Mouse (Mus musculus): Measurements from ENCODE around the gene Cyth1.

Cyth1 gene

GRCm38 (mm10) chr11:118200834-118201830 lies 47.3 kb downstream of the Cyth1 start:
- no peak for DNase-seq (ENCODE audit: low read depth, low spot score)

- DNase-seq (ENCODE audit: low read depth, low spot score) = no peak
These were observed 50.1 kb downstream of the Cyth1 start for GRCm38 (mm10) chr11:118198296-118198600.

GRCm38 (mm10) chr11:118197508-118198295 lies 50.7 kb downstream of the Cyth1 start:
- DNase-seq (ENCODE audit: low read depth, low spot score) = no peak

- no peak for DNase-seq (ENCODE audit: low read depth, low spot score)
These were observed 51.5 kb downstream of the Cyth1 start for GRCm38 (mm10) chr11:118196824-118197388.

GRCm38 (mm10) chr11:118193390-118194147 lies 54.8 kb downstream of the Cyth1 start:
- no peak for DNase-seq (ENCODE audit: low read depth, low spot score)

GRCm38 (mm10) chr11:118192973-118193372 lies 55.4 kb downstream of the Cyth1 start:
- DNase-seq (ENCODE audit: low read depth, low spot score) = no peak

- no peak for DNase-seq (ENCODE audit: low read depth, low spot score)
These were observed 65.6 kb downstream of the Cyth1 start for GRCm38 (mm10) chr11:118182768-118183167.

GRCm38 (mm10) chr11:118182353-118182752 lies 66.0 kb downstream of the Cyth1 start:
- DNase-seq (ENCODE audit: low read depth, low spot score) = no peak

GRCm38 (mm10) chr11:118180199-118180598 lies 68.2 kb downstream of the Cyth1 start:
- peak; percentile 42 for DNase-seq (ENCODE audit: low read depth, low spot score)

GRCm38 (mm10) chr11:118178236-118178635 lies 70.2 kb downstream of the Cyth1 start:
- DNase-seq (ENCODE audit: low read depth, low spot score) = no peak

GRCm38 (mm10) chr11:118174752-118175151 lies 73.6 kb downstream of the Cyth1 start:
- DNase-seq (ENCODE audit: low read depth, low spot score) = no peak

- no peak for DNase-seq (ENCODE audit: low read depth, low spot score)
These were observed 75.6 kb downstream of the Cyth1 start for GRCm38 (mm10) chr11:118172768-118173167.

GRCm38 (mm10) chr11:118170333-118170732 lies 78.1 kb downstream of the Cyth1 start:
- DNase-seq (ENCODE audit: low read depth, low spot score) = no peak

GRCm38 (mm10) chr11:118168714-118169113 lies 79.7 kb downstream of the Cyth1 start:
- no peak for DNase-seq (ENCODE audit: low read depth, low spot score)

GRCm38 (mm10) chr11:118166626-118167025 lies 81.8 kb downstream of the Cyth1 start:
- no peak for DNase-seq (ENCODE audit: low read depth, low spot score)

- no peak for DNase-seq (ENCODE audit: low read depth, low spot score)
These were observed 82.7 kb downstream of the Cyth1 start for GRCm38 (mm10) chr11:118165681-118166080.

- no peak for DNase-seq (ENCODE audit: low read depth, low spot score)
These were observed 83.8 kb downstream of the Cyth1 start for GRCm38 (mm10) chr11:118164566-118164965.

- DNase-seq (ENCODE audit: low read depth, low spot score) = no peak
These were observed 86.1 kb downstream of the Cyth1 start for GRCm38 (mm10) chr11:118162245-118162644.

GRCm38 (mm10) chr11:118161240-118161639 lies 87.2 kb downstream of the Cyth1 start:
- no peak for DNase-seq (ENCODE audit: low read depth, low spot score)

GRCm38 (mm10) chr11:118160763-118161162 lies 87.6 kb downstream of the Cyth1 start:
- DNase-seq (ENCODE audit: low read depth, low spot score) = no peak

- DNase-seq (ENCODE audit: low read depth, low spot score) = no peak
These were observed 89.6 kb downstream of the Cyth1 start for GRCm38 (mm10) chr11:118158753-118159152.

Data from CD4-positive, CD25-positive, alpha-beta regulatory T cell, adult 2 months (primary cell).